Mouse (Mus musculus) liver, embryonic 18 days (tissue): Measurements from ENCODE around the gene Gm3776. TPM values are rescaled to one million over a fixed set of nuclear protein-coding genes. Genes with fewer than 3 reads are reported as not detected.

Source experiments
- polyA plus RNA-seq: library from polyadenylated mRNA; depleted of rRNA; stranded (reverse); fragments of >200 nt; gene quantifications from 2 replicates; pipeline ENCODE4 v1.2.3, GENCODE M21; 2012; rRNA removed

Gene Gm3776
- 0.11 TPM in 1 of 2 replicates, not detected in the other for polyA plus RNA-seq

DNA sequence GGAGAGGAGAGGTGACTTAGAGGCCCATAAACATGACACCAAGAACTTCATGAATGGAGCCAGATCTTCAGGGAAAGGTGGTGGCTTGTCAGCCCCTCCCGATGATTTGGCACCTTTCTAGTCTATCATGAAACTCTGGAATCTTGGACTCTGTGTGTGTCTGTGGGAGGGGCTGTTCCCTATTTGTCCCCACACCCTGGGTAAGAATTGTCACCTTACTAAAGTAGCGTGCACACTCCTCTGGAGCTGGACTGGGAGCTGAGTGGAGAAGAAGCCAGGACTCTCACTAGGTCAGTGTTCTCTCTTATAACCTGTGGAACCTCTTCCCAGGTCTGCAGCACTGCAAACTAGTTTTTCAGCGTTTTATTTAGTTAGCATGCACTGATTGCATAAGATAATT is at the start of gene Gm3776:
Gene Gm3776 (plus strand): TSS at position 216 of the 400 bp plus-strand sequence.

DNA sequence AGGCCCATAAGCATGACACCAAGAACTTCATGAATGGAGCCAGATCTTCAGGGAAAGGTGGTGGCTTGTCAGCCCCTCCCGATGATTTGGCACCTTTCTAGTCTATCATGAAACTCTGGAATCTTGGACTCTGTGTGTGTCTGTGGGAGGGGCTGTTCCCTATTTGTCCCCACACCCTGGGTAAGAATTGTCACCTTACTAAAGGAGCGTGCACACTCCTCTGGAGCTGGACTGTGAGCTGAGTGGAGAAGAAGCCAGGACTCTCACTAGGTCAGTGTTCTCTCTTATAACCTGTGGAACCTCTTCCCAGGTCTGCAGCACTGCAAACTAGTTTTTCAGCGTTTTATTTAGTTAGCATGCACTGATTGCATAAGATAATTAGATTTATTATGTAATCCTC is 26.5 kb upstream of the Gm3776 start, which contains the start of gene Gsta1:
Gene Gsta1 (plus strand): TSS at position 196 of the 400 bp plus-strand sequence.

DNA sequence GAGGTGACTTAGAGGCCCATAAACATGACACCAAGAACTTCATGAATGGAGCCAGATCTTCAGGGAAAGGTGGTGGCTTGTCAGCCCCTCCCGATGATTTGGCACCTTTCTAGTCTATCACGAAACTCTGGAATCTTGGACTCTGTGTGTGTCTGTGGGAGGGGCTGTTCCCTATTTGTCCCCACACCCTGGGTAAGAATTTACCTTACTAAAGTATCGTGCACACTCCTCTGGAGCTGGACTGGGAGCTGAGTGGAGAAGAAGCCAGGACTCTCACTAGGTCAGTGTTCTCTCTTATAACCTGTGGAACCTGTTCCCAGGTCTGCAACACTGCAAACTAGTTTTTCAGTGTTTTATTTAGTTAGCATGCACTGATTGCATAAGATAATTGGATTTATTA is 32.8 kb downstream of the Gm3776 start, which contains the start of gene Gm10639:
Gene Gm10639 (plus strand): TSS at position 201 of the 400 bp plus-strand sequence.

DNA sequence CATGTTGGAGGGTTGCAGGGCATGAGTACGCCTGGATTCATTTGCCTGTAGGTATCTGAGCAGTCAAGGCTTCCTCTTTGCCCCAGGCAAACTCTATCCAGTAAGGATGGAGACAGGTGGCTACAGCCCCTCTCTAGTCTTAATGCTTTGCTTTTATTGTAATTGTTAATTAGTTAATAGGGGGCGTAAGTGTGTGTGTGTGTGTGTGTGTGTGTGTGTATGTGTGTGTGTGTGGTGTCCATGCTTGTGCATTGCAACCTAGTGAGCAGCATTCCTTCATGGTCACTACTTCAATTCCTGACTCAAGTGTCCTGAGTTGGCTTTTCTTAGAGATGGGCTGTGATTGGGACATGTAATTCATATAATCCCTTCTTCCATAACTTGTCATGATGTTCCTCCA is 57.8 kb downstream of the Gm3776 start, which contains the start of gene Omt2a:
Gene Omt2a (minus strand): TSS at position 101 of the 400 bp plus-strand sequence.

Other genes with a start within 250 kb of the Gm3776 start
- 0.04 TPM in 1 of 2 replicates, not detected in the other for gene Gcm1, start 205.2 kb upstream of the Gm3776 start, polyA plus RNA-seq
- gene Fbxo9, start 148.1 kb upstream of the Gm3776 start, polyA plus RNA-seq = 48.5 and 53.3 TPM in 2 replicates
- gene Ick, start 147.9 kb upstream of the Gm3776 start, polyA plus RNA-seq = 5.8 and 6.2 TPM in 2 replicates
- gene Gsta4, start 74.4 kb upstream of the Gm3776 start, polyA plus RNA-seq = 17.7 and 18.5 TPM in 2 replicates
- not detected in 2 replicates for gene Gsta1, start 26.5 kb upstream of the Gm3776 start, polyA plus RNA-seq
- gene Gm10639, start 32.8 kb downstream of the Gm3776 start, polyA plus RNA-seq = 0.06 TPM in 1 of 2 replicates, not detected in the other
- gene Omt2a, start 57.7 kb downstream of the Gm3776 start, polyA plus RNA-seq = not detected in 2 replicates
- not detected in 2 replicates for gene Omt2b, start 70.5 kb downstream of the Gm3776 start, polyA plus RNA-seq
- gene Gsta2, start 98.7 kb downstream of the Gm3776 start, polyA plus RNA-seq = 0.09 and 0.59 TPM in 2 replicates
- not detected in 2 replicates for gene Dppa5a, start 111.0 kb downstream of the Gm3776 start, polyA plus RNA-seq
- 0.01 TPM in 1 of 2 replicates, not detected in the other for gene Ooep, start 121.6 kb downstream of the Gm3776 start, polyA plus RNA-seq
- gene Ddx43, start 138.6 kb downstream of the Gm3776 start, polyA plus RNA-seq = 0.02 and 0.03 TPM in 2 replicates
- 1.2 and 1.6 TPM in 2 replicates for gene Cgas, start 186.1 kb downstream of the Gm3776 start, polyA plus RNA-seq
- gene Mto1, start 191.1 kb downstream of the Gm3776 start, polyA plus RNA-seq = 10.5 and 12.3 TPM in 2 replicates
- gene Gm17324, start 191.7 kb downstream of the Gm3776 start, polyA plus RNA-seq = 0.13 TPM in 2 replicates
- gene Eef1a1, start 232.0 kb downstream of the Gm3776 start, polyA plus RNA-seq = 4,026 and 4,162 TPM in 2 replicates